Mouse (Mus musculus) lung, postnatal 4 days (tissue): ENCODE data around the gene Hoxb1.

Experiments used
- DNase-seq, 2 experiments: peaks; one replicate each; pipeline ENCODE4 v3.0.0; 2021

Hoxb1 gene

GRCm38 (mm10) chr11:96405541-96405940 is 40.0 kb downstream of the Hoxb1 start:
- no peak for DNase-seq

- DNase-seq: peak; percentile 89 to 90
Observed at GRCm38 (mm10) chr11:96407191-96408072, 41.9 kb downstream of the Hoxb1 start.

GRCm38 (mm10) chr11:96408234-96409010 is 42.9 kb downstream of the Hoxb1 start:
- DNase-seq: peak in 1 of 2 experiments; percentile 29

- no peak for DNase-seq
Observed at GRCm38 (mm10) chr11:96411019-96411418, 45.5 kb downstream of the Hoxb1 start.

GRCm38 (mm10) chr11:96411934-96412333 is 46.4 kb downstream of the Hoxb1 start:
- DNase-seq: no peak

- no peak for DNase-seq
Observed at GRCm38 (mm10) chr11:96412941-96413491, 47.5 kb downstream of the Hoxb1 start.

GRCm38 (mm10) chr11:96413527-96413926 is 48.0 kb downstream of the Hoxb1 start:
- DNase-seq: peak; percentile 89 to 95

- peak; percentile 53 to 69 for DNase-seq
Observed at GRCm38 (mm10) chr11:96414002-96414401, 48.5 kb downstream of the Hoxb1 start.
